Mouse (Mus musculus): ENCODE measurements around the gene Pax8. TPM values are rescaled to one million over a fixed set of nuclear protein-coding genes. Genes with fewer than 3 reads are reported as not detected.

Pax8 gene
- polyA plus RNA-seq, 1 experiment from 2014 or later, result 23.4 TPM

DNA sequence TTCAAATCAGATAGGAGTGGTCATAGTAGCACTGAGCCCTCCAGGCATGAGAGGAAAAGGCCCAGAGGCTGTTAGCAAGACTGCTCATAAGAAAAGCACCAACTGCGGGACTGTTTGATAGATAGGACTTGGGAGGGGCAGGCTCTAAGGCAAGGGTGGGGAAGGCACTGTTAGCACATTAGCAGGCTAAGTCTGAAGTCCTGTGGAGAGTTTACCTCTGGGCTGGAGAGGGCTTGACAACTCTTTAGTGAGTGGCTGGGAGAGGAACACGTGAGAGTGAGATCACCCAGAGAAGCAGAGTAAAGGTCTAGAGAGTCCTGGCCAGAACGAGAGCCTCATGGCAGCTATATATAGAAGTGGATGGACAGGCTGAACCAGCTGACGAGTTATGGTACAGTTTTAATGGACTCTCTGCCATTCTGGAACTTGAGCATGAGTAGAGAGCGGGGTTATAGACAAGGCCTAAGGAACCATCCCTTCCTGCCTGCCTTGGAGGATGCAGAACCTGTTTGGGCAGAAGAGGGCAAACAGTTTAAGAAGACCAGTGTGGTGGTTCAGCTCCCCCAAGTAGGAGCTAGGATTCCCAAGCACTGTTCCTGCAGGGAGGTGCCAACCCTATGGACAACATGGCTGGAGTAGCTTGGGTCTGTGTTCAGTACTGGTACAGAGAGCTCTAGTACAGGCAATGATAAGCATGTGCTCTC lies 96.5 kb downstream of the Pax8 start:
- no peak for ATAC-seq (ENCODE audit: low FRiP score, low read depth)
- H3K27ac ChIP-seq (replicated peaks), result no peak overlapping the region
- H3K4me2 ChIP-seq, result no peak overlapping the region
- H3K4me1 ChIP-seq (replicated peaks), result no peaks in the 10 kb centered on the region
- no peaks in the 10 kb centered on the region for H3K36me3 ChIP-seq
- no peaks in the 10 kb centered on the region for H3K9me3 ChIP-seq
- no peak overlapping the region for H3K9ac ChIP-seq
- WGBS, result 88% methylated on average over 5 of the region's 5 CpGs
- no peak overlapping the region for H3K4me3 ChIP-seq
- no peaks in the 10 kb centered on the region for H3K27me3 ChIP-seq

Other genes with a start within 250 kb of the Pax8 start
- not detected in 2 replicates for gene Il1f5, start 198.6 kb downstream of the Pax8 start, polyA plus RNA-seq (2015; fragmentation: Nextera tagmentation; extraction: Ambion mirVana)
- not detected in 2 replicates for gene Il1f10, start 184.4 kb downstream of the Pax8 start, polyA plus RNA-seq (2015; fragmentation: Nextera tagmentation; extraction: Ambion mirVana)
- gene Il1rn, start 138.7 kb downstream of the Pax8 start, polyA plus RNA-seq (2015; fragmentation: Nextera tagmentation; extraction: Ambion mirVana), result 0.80 TPM in 1 of 2 replicates, not detected in the other
- gene Psd4, start 108.0 kb downstream of the Pax8 start, polyA plus RNA-seq (2015; fragmentation: Nextera tagmentation; extraction: Ambion mirVana), result 0.81 and 0.86 TPM in 2 replicates

Measured in hindbrain, embryonic 15.5 days (tissue).